Mouse (Mus musculus): ENCODE measurements around the gene Gm1604a. TPM values are rescaled to one million over a fixed set of nuclear protein-coding genes. Genes with fewer than 3 reads are reported as not detected.
"Not testable (repeated sequence)": the region's sequence is repeated elsewhere in the genome, so short reads cannot be mapped to it uniquely, and the experiment has no call there.

Gene Gm1604a
- polyA plus RNA-seq, 1 experiment from 2014 or later: not detected

DNA sequence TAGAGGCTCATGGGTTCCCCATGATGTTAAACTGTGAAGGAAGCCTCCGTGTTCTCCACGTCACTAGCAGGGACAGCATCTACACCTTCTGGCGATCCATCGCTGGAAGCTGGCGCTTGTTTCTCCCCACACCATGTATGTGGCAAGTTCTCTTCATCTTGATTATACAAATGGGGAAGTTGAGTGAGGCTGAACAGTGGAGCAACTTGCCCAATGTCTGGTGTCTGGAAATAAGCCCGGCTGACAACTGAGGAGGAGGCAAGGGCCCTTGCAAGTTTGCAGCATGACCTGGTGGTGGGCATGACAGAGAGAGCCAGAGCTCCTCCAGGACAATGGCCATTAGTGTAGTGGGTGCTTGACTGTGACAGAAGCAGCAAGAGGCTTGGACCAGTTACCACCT, 50.2 kb downstream of the Gm1604a start:
- H3K9ac ChIP-seq; H3K4me3 ChIP-seq; H3K27me3 ChIP-seq (replicated peaks); H3K36me3 ChIP-seq; H3K4me1 ChIP-seq; H3K27ac ChIP-seq (replicated peaks); H3K9me3 ChIP-seq; ATAC-seq (ENCODE audit: extremely low read depth, insufficient number of reproducible peaks, low FRiP score, low TSS enrichment); H3K4me2 ChIP-seq: not testable (repeated sequence)
- 77% methylated on average over 5 of the region's 6 CpGs for WGBS

DNA sequence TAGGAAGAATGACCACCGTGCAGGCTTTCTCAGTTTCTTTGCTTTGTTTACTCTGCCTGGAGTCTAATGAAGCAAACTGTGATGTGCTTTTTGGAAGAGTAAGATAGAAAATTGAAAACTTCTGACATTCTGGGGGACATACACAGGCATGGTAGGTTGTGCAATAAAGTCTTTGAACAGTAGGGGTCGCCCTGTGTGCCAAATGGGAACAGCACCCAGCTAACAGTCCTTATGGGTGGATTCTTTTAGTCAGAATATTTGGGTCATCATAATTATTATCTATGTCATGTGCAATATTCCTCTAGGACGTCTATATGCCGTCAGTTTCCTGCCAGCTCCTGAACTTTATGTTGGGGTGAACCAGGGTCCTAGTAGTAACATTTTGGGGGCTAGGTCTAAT, 54.2 kb downstream of the Gm1604a start:
- not testable (repeated sequence) for H3K4me3 ChIP-seq, H3K9ac ChIP-seq

DNA sequence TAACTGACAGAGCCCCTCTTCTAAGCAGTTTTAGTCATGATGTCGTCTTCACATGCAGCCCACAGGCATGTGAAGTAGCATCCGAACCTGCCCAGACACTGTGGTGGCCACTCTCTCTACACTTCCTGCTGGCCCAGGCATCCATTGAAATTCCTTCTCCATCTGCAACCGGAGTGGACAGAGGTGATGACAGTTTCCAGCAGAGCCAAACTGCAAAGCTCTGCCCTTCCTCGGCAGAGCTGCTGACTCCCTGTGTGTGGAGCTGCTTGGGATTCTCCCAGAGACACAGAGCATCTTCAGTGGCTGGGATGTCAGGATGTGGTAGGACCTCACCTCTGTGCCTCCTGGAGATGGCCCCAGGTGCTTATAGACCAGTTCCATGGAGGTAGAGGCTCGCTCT, 59.2 kb downstream of the Gm1604a start:
- not testable (repeated sequence) for H3K36me3 ChIP-seq; H3K4me1 ChIP-seq; H3K4me2 ChIP-seq; H3K9me3 ChIP-seq; H3K9ac ChIP-seq; ATAC-seq (ENCODE audit: extremely low read depth, insufficient number of reproducible peaks, low FRiP score, low TSS enrichment); H3K27me3 ChIP-seq (replicated peaks); H3K27ac ChIP-seq (replicated peaks); H3K4me3 ChIP-seq
- WGBS: no CpG with 5 or more reads among the region's 5 CpGs

More for the DNA sequence above, 54.2 kb downstream of the Gm1604a start:
- not testable (repeated sequence) for H3K4me1 ChIP-seq; H3K36me3 ChIP-seq; H3K9me3 ChIP-seq; ATAC-seq (ENCODE audit: extremely low read depth, insufficient number of reproducible peaks, low FRiP score, low TSS enrichment); H3K27me3 ChIP-seq (replicated peaks); H3K4me2 ChIP-seq; H3K27ac ChIP-seq (replicated peaks)
- 8% methylated on average over 1 of the region's 4 CpGs for WGBS

DNA sequence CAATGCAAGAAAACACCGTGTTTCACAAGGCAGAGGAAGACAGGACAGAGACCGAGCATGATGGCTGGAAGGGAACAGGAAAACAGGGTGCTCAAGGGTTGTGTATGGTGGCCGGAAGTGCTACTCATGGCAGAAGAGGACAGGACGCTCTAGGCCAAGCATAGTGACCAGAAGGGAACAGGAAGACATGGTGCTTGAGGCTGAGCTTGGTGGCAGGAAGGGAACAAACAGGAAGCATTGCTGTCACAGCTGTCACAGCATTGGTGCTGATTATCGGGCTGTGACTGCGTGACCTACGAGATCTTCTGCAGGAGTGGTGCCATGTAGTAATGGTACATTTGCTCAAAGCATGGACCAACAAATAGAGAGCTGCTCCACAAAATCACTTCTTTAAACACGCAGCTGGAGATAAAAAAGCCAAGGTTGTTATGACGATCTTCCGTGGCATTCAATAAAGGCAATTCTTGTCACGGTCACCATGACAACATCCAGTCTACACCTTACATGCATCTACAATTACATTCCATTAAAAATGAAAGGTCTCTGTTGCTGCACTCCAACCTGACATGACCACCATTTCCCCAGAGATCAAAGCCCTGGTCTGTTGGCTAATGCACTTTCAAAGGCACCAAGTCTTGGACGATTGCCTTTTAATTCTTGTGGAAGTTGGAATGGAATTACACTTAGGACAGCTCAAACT, 60.3 kb downstream of the Gm1604a start:
- H3K9ac ChIP-seq; H3K36me3 ChIP-seq; ATAC-seq (ENCODE audit: extremely low read depth, insufficient number of reproducible peaks, low FRiP score, low TSS enrichment); H3K4me2 ChIP-seq; H3K4me3 ChIP-seq; H3K4me1 ChIP-seq; H3K9me3 ChIP-seq; H3K27me3 ChIP-seq (replicated peaks); H3K27ac ChIP-seq (replicated peaks): not testable (repeated sequence)
- WGBS: no CpG with 5 or more reads among the region's 12 CpGs

DNA sequence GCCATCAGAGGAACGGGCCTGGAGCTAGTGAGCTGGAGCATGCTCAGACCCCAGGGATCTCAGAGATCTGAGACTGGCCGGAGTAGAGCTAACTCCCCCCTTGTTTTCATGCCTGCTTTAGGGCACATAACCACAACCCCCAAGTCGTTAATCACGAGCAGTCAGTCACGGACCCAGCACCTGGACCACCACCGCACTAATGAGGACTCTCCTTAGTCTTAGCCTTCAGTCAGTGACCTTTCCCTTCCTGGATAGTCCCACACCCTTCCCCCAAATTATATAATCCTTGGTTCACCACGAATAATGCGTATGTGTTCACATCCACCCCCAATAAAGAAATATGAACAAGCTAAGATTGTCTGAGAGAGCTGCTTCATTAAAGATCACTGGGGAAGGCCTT, 61.5 kb downstream of the Gm1604a start:
- H3K4me1 ChIP-seq; H3K4me3 ChIP-seq; H3K9me3 ChIP-seq; ATAC-seq (ENCODE audit: extremely low read depth, insufficient number of reproducible peaks, low FRiP score, low TSS enrichment); H3K27ac ChIP-seq (replicated peaks); H3K36me3 ChIP-seq; H3K4me2 ChIP-seq; H3K9ac ChIP-seq; H3K27me3 ChIP-seq (replicated peaks): not testable (repeated sequence)
- 79% methylated on average over 7 of the region's 8 CpGs for WGBS

DNA sequence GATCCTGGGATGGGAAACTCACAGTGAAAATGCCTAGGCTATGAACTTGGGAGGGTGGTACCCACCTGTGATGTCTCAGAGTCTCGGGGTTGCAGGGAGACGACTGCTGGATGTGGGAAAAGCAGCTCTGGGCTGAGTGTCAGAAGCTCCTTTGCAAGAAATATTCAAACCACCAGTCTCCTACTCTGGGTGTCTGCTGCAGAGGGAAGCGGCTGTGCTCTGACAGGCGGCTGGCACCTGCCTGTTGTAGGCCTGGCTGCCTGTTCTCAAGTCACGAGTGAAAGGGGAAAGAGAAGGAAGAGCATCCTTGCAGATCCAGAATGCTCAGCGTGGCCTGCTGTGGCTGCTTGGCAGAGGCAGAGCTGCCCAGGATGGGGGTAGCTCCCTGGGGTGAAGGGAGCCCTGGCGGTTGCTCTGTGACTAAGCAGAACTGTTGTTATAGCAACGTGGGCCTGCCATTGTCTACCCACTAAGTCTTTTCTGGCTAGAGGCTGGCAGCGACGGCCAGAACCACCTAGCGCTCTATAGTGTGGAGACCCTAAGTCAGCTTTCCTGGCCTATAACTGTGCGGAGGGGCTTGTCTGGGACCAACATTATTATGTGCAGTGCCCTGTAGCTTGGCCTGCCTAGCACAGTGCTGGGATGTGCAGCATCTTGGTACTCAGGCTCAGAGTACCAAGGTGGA, 72.6 kb downstream of the Gm1604a start:
- not testable (repeated sequence) for ATAC-seq (ENCODE audit: extremely low read depth, insufficient number of reproducible peaks, low FRiP score, low TSS enrichment); H3K36me3 ChIP-seq; H3K4me3 ChIP-seq; H3K9ac ChIP-seq; H3K9me3 ChIP-seq; H3K4me2 ChIP-seq; H3K27me3 ChIP-seq (replicated peaks); H3K4me1 ChIP-seq; H3K27ac ChIP-seq (replicated peaks)
- no CpG with 5 or more reads among the region's 12 CpGs for WGBS

DNA sequence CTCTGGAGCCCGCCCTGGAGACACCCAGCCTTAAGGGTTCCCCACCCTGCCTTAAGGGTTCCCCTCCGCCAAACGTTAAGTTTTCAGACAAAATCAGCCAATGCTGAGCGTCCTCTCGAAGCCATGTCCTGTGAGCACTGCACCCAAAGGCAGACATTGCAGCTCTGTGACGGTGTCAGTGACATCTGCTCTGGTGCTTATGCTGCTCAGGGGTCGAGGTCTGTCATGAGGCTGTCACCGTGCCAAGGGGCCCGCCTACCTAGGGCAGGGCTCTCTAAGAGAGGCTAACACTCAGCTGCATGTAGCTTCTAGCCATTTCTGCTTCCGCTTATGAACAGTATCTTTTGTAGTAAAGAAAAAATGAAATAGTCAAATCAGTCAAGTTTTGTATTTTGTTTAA, 73.7 kb downstream of the Gm1604a start:
- H3K9ac ChIP-seq: not testable (repeated sequence)
- 59% methylated on average over 8 of the region's 10 CpGs for WGBS

DNA sequence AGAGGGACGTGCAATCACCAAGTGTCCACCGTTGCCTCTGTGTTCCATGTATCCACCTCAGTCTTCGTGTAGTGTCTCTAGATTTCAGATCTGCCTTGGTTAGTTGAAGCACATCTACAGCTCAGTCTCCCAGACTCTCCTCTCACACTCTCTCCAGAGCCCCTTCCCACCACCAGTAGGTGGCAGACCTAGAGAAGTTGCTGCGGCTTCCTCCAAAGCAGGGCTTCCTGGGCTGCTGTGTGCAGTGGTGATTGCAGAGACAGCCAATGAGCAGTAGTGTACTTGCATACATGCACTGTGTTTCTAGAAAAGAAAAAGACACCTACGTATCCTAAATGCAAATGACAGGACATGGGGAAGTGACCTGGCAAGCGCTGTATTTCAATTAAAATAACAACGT, 77.6 kb downstream of the Gm1604a start:
- H3K27me3 ChIP-seq (replicated peaks); H3K27ac ChIP-seq (replicated peaks); H3K4me3 ChIP-seq; H3K4me1 ChIP-seq; H3K36me3 ChIP-seq; H3K4me2 ChIP-seq; H3K9ac ChIP-seq; ATAC-seq (ENCODE audit: extremely low read depth, insufficient number of reproducible peaks, low FRiP score, low TSS enrichment); H3K9me3 ChIP-seq: not testable (repeated sequence)
- WGBS: no CpG with 5 or more reads among the region's 7 CpGs

More for the DNA sequence above, 73.7 kb downstream of the Gm1604a start:
- H3K27me3 ChIP-seq (replicated peaks); H3K36me3 ChIP-seq; H3K27ac ChIP-seq (replicated peaks); H3K4me1 ChIP-seq; H3K4me3 ChIP-seq; ATAC-seq (ENCODE audit: extremely low read depth, insufficient number of reproducible peaks, low FRiP score, low TSS enrichment); H3K9me3 ChIP-seq; H3K4me2 ChIP-seq: not testable (repeated sequence)

DNA sequence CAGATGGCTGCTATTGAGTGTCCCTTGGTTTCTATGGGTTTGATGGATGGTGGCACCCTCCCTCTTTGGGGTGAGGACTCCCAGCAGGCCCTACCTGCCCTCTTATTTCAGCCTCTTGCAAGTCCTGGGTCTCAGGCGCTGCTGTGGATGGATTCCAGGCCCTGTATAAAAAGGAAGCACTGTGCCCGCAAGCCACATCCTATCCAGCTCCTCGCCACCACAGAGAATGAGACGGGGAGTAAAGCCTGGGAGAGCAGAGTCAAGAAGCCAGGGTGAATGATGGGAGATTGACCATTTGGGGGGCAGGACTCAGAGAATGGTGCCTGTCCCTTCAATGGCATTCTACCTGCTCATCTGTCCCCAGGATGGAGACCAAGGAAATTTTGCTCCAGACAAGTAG, 86.3 kb downstream of the Gm1604a start:
- H3K4me3 ChIP-seq: not testable (repeated sequence)

DNA sequence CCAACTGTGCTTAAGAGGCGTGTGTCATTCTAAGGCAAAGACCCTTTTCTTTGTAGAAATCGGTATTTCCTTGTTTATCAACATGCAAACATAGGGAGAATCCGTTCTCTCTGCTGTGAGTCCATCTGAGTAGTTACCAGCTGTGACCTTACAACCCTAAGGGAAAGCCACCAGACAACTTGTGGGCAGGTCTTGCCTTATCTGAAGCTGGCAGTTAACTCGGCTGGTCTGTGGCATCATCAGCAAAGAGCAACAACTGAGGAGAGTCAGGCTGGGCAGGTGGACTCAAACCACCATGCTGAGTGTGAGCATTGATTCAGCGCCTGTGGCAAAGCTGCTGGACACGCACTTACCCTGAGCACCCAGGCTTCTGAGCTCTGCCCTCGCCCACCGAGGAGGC, 90.9 kb downstream of the Gm1604a start:
- not testable (repeated sequence) for ATAC-seq (ENCODE audit: extremely low read depth, insufficient number of reproducible peaks, low FRiP score, low TSS enrichment)

More for the DNA sequence above, 86.3 kb downstream of the Gm1604a start:
- H3K27ac ChIP-seq (replicated peaks); H3K36me3 ChIP-seq; H3K4me1 ChIP-seq; H3K4me2 ChIP-seq; H3K27me3 ChIP-seq (replicated peaks); H3K9ac ChIP-seq; ATAC-seq (ENCODE audit: extremely low read depth, insufficient number of reproducible peaks, low FRiP score, low TSS enrichment); H3K9me3 ChIP-seq: not testable (repeated sequence)
- 86% methylated on average over 4 of the region's 4 CpGs for WGBS

DNA sequence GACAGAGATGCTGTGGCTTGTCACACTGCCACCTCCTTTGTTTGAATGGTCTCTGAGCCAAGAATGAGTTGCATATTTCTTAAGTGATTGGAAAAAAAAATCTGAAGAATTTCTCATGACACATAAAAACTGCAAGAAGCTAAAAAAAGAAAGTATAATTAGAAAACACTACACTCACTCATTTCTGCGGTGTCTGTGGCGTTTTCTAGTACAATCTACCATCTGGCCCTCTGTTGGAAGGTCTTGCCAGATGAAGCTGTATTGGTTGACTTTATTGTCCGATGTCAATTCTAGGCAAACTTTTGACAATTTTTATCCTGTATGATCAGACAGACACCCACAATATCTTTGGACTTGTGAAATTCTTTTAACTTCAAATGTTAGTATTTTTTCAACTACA, 95.5 kb downstream of the Gm1604a start:
- 80% methylated on average over 3 of the region's 3 CpGs for whole genome bisulfite sequencing
- H3K9me3 ChIP-seq; H3K36me3 ChIP-seq; H3K4me3 ChIP-seq; ATAC-seq (ENCODE audit: extremely low read depth, insufficient number of reproducible peaks, low FRiP score, low TSS enrichment); H3K4me1 ChIP-seq; H3K27ac ChIP-seq (replicated peaks); H3K27me3 ChIP-seq (replicated peaks); H3K4me2 ChIP-seq; H3K9ac ChIP-seq: not testable (repeated sequence)

More for the DNA sequence above, 90.9 kb downstream of the Gm1604a start:
- not testable (repeated sequence) for H3K36me3 ChIP-seq; H3K27me3 ChIP-seq (replicated peaks); H3K4me3 ChIP-seq; H3K4me2 ChIP-seq; H3K9ac ChIP-seq; H3K4me1 ChIP-seq; H3K27ac ChIP-seq (replicated peaks); H3K9me3 ChIP-seq
- 66% methylated on average over 7 of the region's 8 CpGs for WGBS

DNA sequence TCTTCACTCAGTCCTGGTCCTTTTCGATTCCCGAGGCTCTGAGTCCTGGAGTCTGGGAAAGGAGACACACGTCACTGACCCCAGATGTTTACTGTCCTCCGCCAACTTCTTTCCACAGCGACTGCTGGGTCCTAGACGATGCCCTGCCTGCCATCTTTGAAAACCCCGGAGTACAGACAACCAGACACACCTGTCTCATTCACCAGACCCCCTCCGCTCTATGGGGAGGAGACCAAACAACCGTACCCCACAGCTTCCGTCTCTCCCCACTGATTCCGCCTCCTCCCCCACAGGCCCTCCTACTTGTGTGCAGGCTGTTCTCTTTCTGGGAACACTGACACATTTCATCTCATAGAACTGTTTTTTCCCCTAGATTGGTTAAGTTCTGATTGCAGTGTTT, 97.2 kb downstream of the Gm1604a start:
- ATAC-seq (ENCODE audit: extremely low read depth, insufficient number of reproducible peaks, low FRiP score, low TSS enrichment); H3K4me3 ChIP-seq; H3K4me1 ChIP-seq; H3K27ac ChIP-seq (replicated peaks); H3K36me3 ChIP-seq; H3K9ac ChIP-seq; H3K4me2 ChIP-seq; H3K27me3 ChIP-seq (replicated peaks); H3K9me3 ChIP-seq: not testable (repeated sequence)
- 65% methylated on average over 11 of the region's 11 CpGs for WGBS

Measured in heart, embryonic 13.5 days (tissue).